Mouse (Mus musculus): ENCODE results near the gene Ptgds.

The Ptgds gene

GRCm38 (mm10) chr2:25479551-25480311, 9.9 kb upstream of the Ptgds start:
- no peak for DNase-seq

- no peak for DNase-seq
These were observed 8.3 kb upstream of the Ptgds start for GRCm38 (mm10) chr2:25477967-25478675.

- DNase-seq = no peak
These were observed 7.7 kb upstream of the Ptgds start for GRCm38 (mm10) chr2:25477541-25477940.

- DNase-seq = no peak
These were observed 2.7 kb upstream of the Ptgds start for GRCm38 (mm10) chr2:25472550-25472949.

GRCm38 (mm10) chr2:25468962-25469915, 607 bp downstream of the Ptgds start:
- DNase-seq = no peak

GRCm38 (mm10) chr2:25467606-25468303, 2.1 kb downstream of the Ptgds start:
- no peak for DNase-seq

- peak; percentile 71 to 86 for DNase-seq
These were observed 3.8 kb downstream of the Ptgds start for GRCm38 (mm10) chr2:25465816-25466635.

- DNase-seq = no peak
These were observed 4.6 kb downstream of the Ptgds start for GRCm38 (mm10) chr2:25465256-25465655.

- DNase-seq = no peak
These were observed 6.2 kb downstream of the Ptgds start for GRCm38 (mm10) chr2:25463630-25464029.

GRCm38 (mm10) chr2:25461407-25461806, 8.4 kb downstream of the Ptgds start:
- no peak for DNase-seq

GRCm38 (mm10) chr2:25460551-25461309, 9.1 kb downstream of the Ptgds start, which contains the start of gene Paxx:
Paxx (minus strand) TSS chr2:25461094.
- DNase-seq = peak; percentile 93 to 97

- no peak for DNase-seq
These were observed 9.7 kb downstream of the Ptgds start for GRCm38 (mm10) chr2:25460135-25460534.

- no peak for DNase-seq
These were observed 10.9 kb downstream of the Ptgds start for GRCm38 (mm10) chr2:25458911-25459310.

- no peak for DNase-seq
These were observed 12.6 kb downstream of the Ptgds start for GRCm38 (mm10) chr2:25457022-25457896.

- no peak for DNase-seq
These were observed 13.5 kb downstream of the Ptgds start, which contains the start of gene Clic3 for GRCm38 (mm10) chr2:25456205-25456953. Clic3 (plus strand) TSS chr2:25456838.

- no peak for DNase-seq
These were observed 16.9 kb downstream of the Ptgds start for GRCm38 (mm10) chr2:25452951-25453350.

- DNase-seq = no peak
These were observed 18.8 kb downstream of the Ptgds start for GRCm38 (mm10) chr2:25450853-25451647.

GRCm38 (mm10) chr2:25442682-25443081, 27.2 kb downstream of the Ptgds start:
- DNase-seq = no peak
